Comparison of ENCODE assay signal across 28 mouse cellular contexts in the genomic region with DNA sequence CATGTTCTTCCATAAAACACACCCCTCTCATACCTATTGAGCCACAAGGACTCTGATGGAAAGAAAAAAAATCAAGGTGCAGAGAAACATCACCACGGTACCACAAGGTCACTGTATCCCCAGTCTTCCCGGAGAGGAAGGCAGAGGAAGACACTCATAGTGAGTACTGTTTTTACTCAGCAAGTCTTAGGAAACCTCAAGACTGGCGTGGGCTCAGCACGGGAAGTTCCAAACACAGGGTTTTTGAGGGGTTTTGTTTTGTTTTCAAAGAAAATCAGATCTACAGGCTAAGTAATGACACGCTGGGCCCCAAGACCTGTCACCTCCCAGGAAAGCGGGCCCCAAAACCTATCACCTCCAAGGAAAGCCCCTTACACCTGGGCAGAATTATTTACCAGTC.
DNase-seq lines count a peak whose midpoint lies in the region; ATAC-seq and TF ChIP-seq lines count a peak whose summit lies in the region.
"Had no signal": no experiment of that assay in that cellular context is flagged by ENCODE, and none has a peak within 500 bp of the region (broad histone marks: within the 10 kb centered on the region; RNA-seq: fewer than 3 reads in every experiment).

No protein-coding gene starts in this region.

- peak; percentile 60; the same call in 1 of the 2 replicates for TF ChIP-seq EP300 in CH12.LX (IDR thresholded peaks at IDR 0.05; ENCODE audit: low read length)
- no peak for TF ChIP-seq EP300 in stomach, postnatal 0 days (optimal IDR thresholded peaks at IDR 0.05)

- H3K4me1 ChIP-seq in forebrain, embryonic 10.5 days: peaks cover 39% of the 10 kb centered on the region
- H3K4me1 ChIP-seq in forebrain, embryonic 11.5 days (replicated peaks; ENCODE audit: control insufficient read depth, insufficient read depth, low read length): peaks cover 12% of the 10 kb centered on the region
- H3K4me1 ChIP-seq in CH12.LX (ENCODE audit: control insufficient read depth in 1 of 2, insufficient read depth in 2 of 2): peaks cover 5 to 46% of the 10 kb centered on the region in 2 experiments
- H3K4me1 ChIP-seq in stomach, postnatal 0 days (replicated peaks; ENCODE audit: control insufficient read depth, insufficient read depth): no peaks in the 10 kb centered on the region
- H3K4me1 ChIP-seq: kidney, embryonic 15.5 days; lung, embryonic 15.5 days; stomach, embryonic 15.5 days had no signal

- TF ChIP-seq CTCF in CH12.LX (conservative IDR thresholded peaks at IDR 0.05 in 1 of 2, IDR thresholded peaks at IDR 0.05 in 1 of 2; ENCODE audit: low read depth in 2 of 2, low read length in 2 of 2): no peak
- TF ChIP-seq CTCF in stomach, postnatal 0 days (IDR thresholded peaks at IDR 0.05; ENCODE audit: low read depth): no peak

- H3K4me3 ChIP-seq in forebrain, embryonic 10.5 days: no peak overlapping the region
- H3K4me3 ChIP-seq in forebrain, embryonic 11.5 days (ENCODE audit: low read depth, low read length): no peak overlapping the region
- H3K4me3 ChIP-seq in CH12.LX (replicated peaks in 1 of 3; ENCODE audit: low read depth in 2 of 3, low read length in 2 of 3, poor library complexity in 1 of 3): no peak overlapping the region
- no peak overlapping the region for H3K4me3 ChIP-seq in stomach, postnatal 0 days (ENCODE audit: low read depth, low read length)
- H3K4me3 ChIP-seq: forebrain, embryonic 12.5 days; heart, embryonic 12.5 days; hindbrain, embryonic 13.5 days; kidney, embryonic 15.5 days; layer of hippocampus, adult 2 months; limb, embryonic 12.5 days; lung, embryonic 15.5 days; stomach, embryonic 15.5 days had no signal

- H3K4me2 ChIP-seq in forebrain, embryonic 11.5 days (ENCODE audit: low read depth, low read length, severe bottlenecking): no peak overlapping the region
- no peak overlapping the region for H3K4me2 ChIP-seq in CH12.LX (ENCODE audit: insufficient read depth, low read depth, poor library complexity, severe bottlenecking)
- no peak overlapping the region for H3K4me2 ChIP-seq in stomach, postnatal 0 days (replicated peaks; ENCODE audit: low read depth)
- H3K4me2 ChIP-seq: forebrain, embryonic 12.5 days; heart, embryonic 12.5 days; hindbrain, embryonic 13.5 days; kidney, embryonic 15.5 days; limb, embryonic 12.5 days; liver, embryonic 11.5 days; lung, embryonic 15.5 days; midbrain, embryonic 11.5 days; stomach, embryonic 15.5 days had no signal

- no peak for TF ChIP-seq POLR2A in CH12.LX (IDR thresholded peaks at IDR 0.05; ENCODE audit: low read depth, low read length)

- in situ Hi-C loops in CH12.LX (cut with MboI; ENCODE audit: low pct_ligation_motif_present, low pct_unique_long_range_greater_than_20kb, low sequenced_read_pairs): no loop called here

- peaks cover 9% of the 10 kb centered on the region for H3K27me3 ChIP-seq in forebrain, embryonic 10.5 days (ENCODE audit: poor library complexity, severe bottlenecking)
- H3K27me3 ChIP-seq in forebrain, embryonic 11.5 days (ENCODE audit: control insufficient read depth, insufficient read depth, low read length): no peaks in the 10 kb centered on the region
- no peaks in the 10 kb centered on the region for H3K27me3 ChIP-seq in CH12.LX (replicated peaks)
- no peaks in the 10 kb centered on the region for H3K27me3 ChIP-seq in stomach, postnatal 0 days (ENCODE audit: control insufficient read depth, insufficient read depth, low read length)
- H3K27me3 ChIP-seq: forebrain, embryonic 12.5 days; heart, embryonic 12.5 days; hindbrain, embryonic 13.5 days; kidney, embryonic 15.5 days; limb, embryonic 12.5 days; lung, embryonic 15.5 days; stomach, embryonic 15.5 days had no signal

- no peaks in the 10 kb centered on the region for H3K9me3 ChIP-seq in forebrain, embryonic 10.5 days
- no peaks in the 10 kb centered on the region for H3K9me3 ChIP-seq in forebrain, embryonic 11.5 days (ENCODE audit: control insufficient read depth, low read length)
- H3K9me3 ChIP-seq in CH12.LX (replicated peaks; ENCODE audit: low read length): no peaks in the 10 kb centered on the region
- no peaks in the 10 kb centered on the region for H3K9me3 ChIP-seq in stomach, postnatal 0 days (ENCODE audit: control insufficient read depth, low read length)
- H3K9me3 ChIP-seq: forebrain, embryonic 12.5 days; G1E; heart, embryonic 12.5 days; hindbrain, embryonic 13.5 days; kidney, embryonic 15.5 days; limb, embryonic 12.5 days; lung, embryonic 15.5 days; stomach, embryonic 15.5 days had no signal

- H3K79me2 ChIP-seq in CH12.LX (replicated peaks; ENCODE audit: control insufficient read depth, extremely low read depth, insufficient read depth, poor library complexity, severe bottlenecking): no peaks in the 10 kb centered on the region

- ATAC-seq in forebrain, embryonic 11.5 days (replicated peaks; ENCODE audit: low FRiP score): no peak
- peak; percentile 27 for ATAC-seq in granulocyte monocyte progenitor cell, adult 5-6 weeks (replicated peaks; ENCODE audit: poor library complexity, severe bottlenecking)
- no peak for ATAC-seq in stomach, postnatal 0 days (ENCODE audit: low FRiP score, low TSS enrichment)
- ATAC-seq: forebrain, postnatal 0 days; midbrain, embryonic 16.5 days had no signal

- dilution Hi-C loops in CH12.LX (cut with MboI; ENCODE audit: extremely low pct_ligation_motif_present, extremely low pct_unique_long_range_greater_than_20kb, low sequenced_read_pairs): no loop called here

- H3K27ac ChIP-seq in forebrain, embryonic 10.5 days: 0 out of 2 replicates have a peak overlapping the region, but pooled peaks have one; percentile 56
- H3K27ac ChIP-seq in forebrain, embryonic 11.5 days (ENCODE audit: low read depth, low read length): no peak overlapping the region
- no peak overlapping the region for H3K27ac ChIP-seq in CH12.LX (ENCODE audit: insufficient read depth, low read depth)
- H3K27ac ChIP-seq in stomach, postnatal 0 days (replicated peaks): 0 out of 2 replicates have a peak overlapping the region, but pooled peaks have one; percentile 14
- H3K27ac ChIP-seq: forebrain, embryonic 12.5 days; hindbrain, embryonic 13.5 days; kidney, embryonic 15.5 days; layer of hippocampus, adult 2 months; lung, embryonic 15.5 days had no signal

- no peaks in the 10 kb centered on the region for H3K36me3 ChIP-seq in forebrain, embryonic 10.5 days (replicated peaks)
- no peaks in the 10 kb centered on the region for H3K36me3 ChIP-seq in forebrain, embryonic 11.5 days (ENCODE audit: control insufficient read depth, insufficient read depth, low read length)
- H3K36me3 ChIP-seq in CH12.LX (replicated peaks in 1 of 2; ENCODE audit: control insufficient read depth in 1 of 2, insufficient read depth in 1 of 2, low read length in 1 of 2): no peaks in the 10 kb centered on the region
- no peaks in the 10 kb centered on the region for H3K36me3 ChIP-seq in stomach, postnatal 0 days (ENCODE audit: control insufficient read depth, insufficient read depth, low read length)
- H3K36me3 ChIP-seq: forebrain, embryonic 12.5 days; G1E; heart, embryonic 12.5 days; hindbrain, embryonic 13.5 days; kidney, embryonic 15.5 days; limb, embryonic 12.5 days; lung, embryonic 15.5 days; stomach, embryonic 15.5 days had no signal

- no peak for DNase-seq in forebrain, embryonic 10.5 days (ENCODE audit: extremely low spot score, low spot score)
- DNase-seq in forebrain, embryonic 11.5 days (ENCODE audit: low spot score): no peak
- peak; percentile 17 for DNase-seq in CH12.LX (ENCODE audit: extremely low read depth)
- DNase-seq in stomach, postnatal 0 days (ENCODE audit: low spot score): no peak
- no peak for DNase-seq in cerebellum, postnatal 14 days
- DNase-seq in kidney, postnatal 10 days: no peak
- DNase-seq: cerebellum, adult 11-12 months; cerebellum, adult 9-11 months; forebrain, postnatal 0 days; heart, postnatal 4 days; kidney, adult 18-20 months; kidney, postnatal 36 days; right cerebral cortex, postnatal 25 days; thymus, adult 18-20 months; thymus, postnatal 25 days had no signal

- WGBS in forebrain, embryonic 10.5 days: 83% methylated on average over 6 of the region's 6 CpGs
- WGBS in forebrain, embryonic 11.5 days: 92% methylated on average over 6 of the region's 6 CpGs
- WGBS in stomach, postnatal 0 days: 85% methylated on average over 6 of the region's 6 CpGs

- H3K9ac ChIP-seq in forebrain, embryonic 11.5 days (ENCODE audit: low read length): no peak overlapping the region
- H3K9ac ChIP-seq in CH12.LX (ENCODE audit: insufficient read depth, low read depth): no peak overlapping the region
- H3K9ac ChIP-seq in stomach, postnatal 0 days (ENCODE audit: low read length): no peak overlapping the region
- H3K9ac ChIP-seq: forebrain, embryonic 12.5 days; forebrain, postnatal 0 days; heart, embryonic 12.5 days; hindbrain, embryonic 13.5 days; kidney, embryonic 15.5 days; limb, embryonic 12.5 days; lung, embryonic 15.5 days; stomach, embryonic 15.5 days had no signal

- no peak for TF ChIP-seq RAD21 in CH12.LX (IDR thresholded peaks at IDR 0.05; ENCODE audit: low read depth, low read length)

TF ChIP-seq in CH12.LX, 34 proteins besides CTCF, POLR2A, EP300 and RAD21 (continues in another document):
- no peak for TF ChIP-seq UBTF (IDR thresholded peaks at IDR 0.05; ENCODE audit: low read depth, low read length)
- no peak for TF ChIP-seq GABPA (IDR thresholded peaks at IDR 0.05; ENCODE audit: insufficient replicate concordance, low read depth, low read length)
- peak; percentile 14; the same call in 1 of the 2 replicates for TF ChIP-seq JUN (IDR thresholded peaks at IDR 0.05; ENCODE audit: insufficient read depth, low read depth, low read length)
- no peak for TF ChIP-seq ZNF384 (IDR thresholded peaks at IDR 0.05; ENCODE audit: low read depth, low read length)
- TF ChIP-seq ZMIZ1 (IDR thresholded peaks at IDR 0.05; ENCODE audit: low read depth, low read length): no peak
- TF ChIP-seq MXI1 (IDR thresholded peaks at IDR 0.05; ENCODE audit: low read depth, low read length): no peak
- peak; percentile 58 for TF ChIP-seq BHLHE40 (IDR thresholded peaks at IDR 0.05; ENCODE audit: low read depth, low read length)
- no peak for TF ChIP-seq KAT2A (IDR thresholded peaks at IDR 0.05; ENCODE audit: insufficient replicate concordance, low read length)
- no peak for TF ChIP-seq MAFK (IDR thresholded peaks at IDR 0.05; ENCODE audit: insufficient replicate concordance, low read length)
- TF ChIP-seq MAX (IDR thresholded peaks at IDR 0.05; ENCODE audit: low read length): no peak
- TF ChIP-seq CHD2 (IDR thresholded peaks at IDR 0.05; ENCODE audit: low read length): 0 out of 2 replicates have a peak, but pooled peaks have one; percentile 19
- TF ChIP-seq MEF2A (IDR thresholded peaks at IDR 0.05; ENCODE audit: borderline replicate concordance, low read depth, low read length): no peak
- no peak for TF ChIP-seq CHD1 (IDR thresholded peaks at IDR 0.05; ENCODE audit: low read depth, low read length)
- no peak for TF ChIP-seq E2F4 (IDR thresholded peaks at IDR 0.05; ENCODE audit: insufficient replicate concordance, low read depth, low read length)
- TF ChIP-seq HCFC1 (IDR thresholded peaks at IDR 0.05; ENCODE audit: low read depth, low read length): no peak
- peak; percentile 38; the same call in 1 of the 2 replicates for TF ChIP-seq ETS1 (conservative IDR thresholded peaks at IDR 0.05; ENCODE audit: low read depth, low read length)
- TF ChIP-seq SMC3 (IDR thresholded peaks at IDR 0.05; ENCODE audit: low read depth, low read length): no peak

Comparison
In these comparisons a context has a peak if more than half of its experiments do, and no peak if none do; other contexts are left out.
1. H3K27ac ChIP-seq: peak in forebrain, embryonic 10.5 days (single experiment) and stomach, postnatal 0 days (single experiment); none in forebrain, embryonic 11.5 days (single experiment) and CH12.LX (single experiment).